Mouse (Mus musculus): ENCODE results near the gene Akt3.

Akt3 gene

GRCm38 (mm10) chr1:176982671-176983070, 275.3 kb downstream of the Akt3 start:
- no peak for DNase-seq (ENCODE audit: low read depth, low spot score)

GRCm38 (mm10) chr1:176981511-176981910, 276.5 kb downstream of the Akt3 start:
- DNase-seq (ENCODE audit: low read depth, low spot score): no peak

- DNase-seq (ENCODE audit: low read depth, low spot score): no peak
These were observed 277.1 kb downstream of the Akt3 start for GRCm38 (mm10) chr1:176980801-176981400.

GRCm38 (mm10) chr1:176980140-176980539, 277.9 kb downstream of the Akt3 start:
- DNase-seq (ENCODE audit: low read depth, low spot score): no peak

GRCm38 (mm10) chr1:176979235-176979634, 278.8 kb downstream of the Akt3 start:
- no peak for DNase-seq (ENCODE audit: low read depth, low spot score)

GRCm38 (mm10) chr1:176973356-176974088, 284.5 kb downstream of the Akt3 start:
- DNase-seq (ENCODE audit: low read depth, low spot score): no peak

GRCm38 (mm10) chr1:176971479-176971797, 286.6 kb downstream of the Akt3 start:
- DNase-seq (ENCODE audit: low read depth, low spot score): no peak

- DNase-seq (ENCODE audit: low read depth, low spot score): no peak
These were observed 287.1 kb downstream of the Akt3 start for GRCm38 (mm10) chr1:176970635-176971478.
